Mouse (Mus musculus) lung, embryonic 14.5 days (tissue): Measurements from ENCODE around the gene Ier3. TPM values are rescaled to one million over a fixed set of nuclear protein-coding genes. Genes with fewer than 3 reads are reported as not detected.

Experiments used
- ATAC-seq: fragments of 200-750 bp; cut with Nextera tagmentation; 2 replicates; pipeline ENCODE4 v1.8.0; 2017; ENCODE audit warnings: mild to moderate bottlenecking, moderate TSS enrichment, moderate library complexity; ENCODE audit not compliant: insufficient read depth
- DNase-seq: peaks from one replicate; pipeline ENCODE4 v3.0.0-alpha.2; 2015
- H3K27ac ChIP-seq: fragments of 300-500 bp; sonication (generic); 2 replicates; pipeline ENCODE4 v1.5.1; 2014; ENCODE audit warnings: low read depth, mild to moderate bottlenecking, moderate library complexity
- H3K27me3 ChIP-seq: fragments of 300-500 bp; sonication (generic); 2 replicates; pipeline ENCODE4 v1.6.1; 2014; ENCODE audit warnings: low read length, control low read depth; ENCODE audit not compliant: insufficient read depth
- H3K36me3 ChIP-seq: fragments of 300-500 bp; sonication (generic); 2 replicates; pipeline ENCODE4 v1.6.1; 2014; ENCODE audit warnings: control low read depth; ENCODE audit not compliant: insufficient read depth
- H3K4me1 ChIP-seq: fragments of 300-500 bp; sonication (generic); 2 replicates; pipeline ENCODE4 v1.6.1; 2014; ENCODE audit warnings: antibody characterized with exemption, control low read depth; ENCODE audit not compliant: insufficient read depth
- H3K4me2 ChIP-seq: fragments of 300-500 bp; sonication (generic); 2 replicates; pipeline ENCODE4 v1.6.1; 2014; ENCODE audit warnings: mild to moderate bottlenecking
- H3K4me3 ChIP-seq: fragments of 300-500 bp; sonication (generic); 2 replicates; pipeline ENCODE4 v1.5.1; 2014; ENCODE audit warnings: low read depth, low read length
- H3K9ac ChIP-seq: fragments of 300-500 bp; sonication (generic); 2 replicates; pipeline ENCODE4 v1.6.1; 2014
- H3K9me3 ChIP-seq: fragments of 300-500 bp; sonication (generic); 2 replicates; pipeline ENCODE4 v1.6.1; 2016; ENCODE audit warnings: low read depth, low read length, control low read depth
- CTCF ChIP-seq: IDR thresholded peaks from 2 replicates; pipeline ENCODE4 v1.5.1; 2016; ENCODE audit warnings: antibody characterized with exemption, low read depth
- WGBS: fragments of 180-500 bp; shearing (Covaris S2); extraction: QIAGEN DNeasy Blood & Tissue Kit; methylation state at CpG from one replicate; pipeline ENCODE4 v1.1.7; 2014; 5-methylcytosine and 5-hydroxymethylcytosine counted together
- polyA plus RNA-seq: library from polyadenylated mRNA; unstranded; fragments of >200 nt; fragmentation: Nextera tagmentation; extraction: Ambion mirVana; gene quantifications from 2 replicates; pipeline ENCODE4 v1.2.1, GENCODE M21; 2014

Gene Ier3
- polyA plus RNA-seq, 1 experiment from 2014 or later: 5.0 TPM

GRCm38 (mm10) chr17:35782924-35783323 lies 38.6 kb upstream of the Ier3 start:
- ATAC-seq (no peak), DNase-seq (no peak)
- Histone ChIP-seq H3K4me3 (no peak overlapping the region), H3K9ac (no peak overlapping the region), H3K4me2 (no peak overlapping the region), H3K4me1 (peaks cover 7% of the 10 kb centered on the region), H3K36me3 (no peaks in the 10 kb centered on the region), H3K27ac (no peak overlapping the region), H3K27me3 (no peaks in the 10 kb centered on the region), H3K9me3 (no peaks in the 10 kb centered on the region)
- WGBS: 75% methylated on average over 5 of the region's 5 CpGs
- no peak for TF ChIP-seq CTCF

- WGBS: 69% methylated on average over 6 of the region's 6 CpGs
- peak; percentile 70 for ATAC-seq
Measured at GRCm38 (mm10) chr17:35783944-35784343, 37.5 kb upstream of the Ier3 start.

GRCm38 (mm10) chr17:35785140-35785539 lies 36.3 kb upstream of the Ier3 start:
- no peak overlapping the region for H3K9ac ChIP-seq
- WGBS: 64% methylated on average over 4 of the region's 4 CpGs
- no peaks in the 10 kb centered on the region for H3K36me3 ChIP-seq
- no peak overlapping the region for H3K4me3 ChIP-seq
- no peak for TF ChIP-seq CTCF
- no peak for DNase-seq
- no peaks in the 10 kb centered on the region for H3K9me3 ChIP-seq
- ATAC-seq: no peak
- H3K4me2 ChIP-seq: no peak overlapping the region
- no peaks in the 10 kb centered on the region for H3K27me3 ChIP-seq
- H3K4me1 ChIP-seq: no peaks in the 10 kb centered on the region
- no peak overlapping the region for H3K27ac ChIP-seq

More at GRCm38 (mm10) chr17:35783944-35784343, 37.5 kb upstream of the Ier3 start:
- no peaks in the 10 kb centered on the region for H3K36me3 ChIP-seq
- H3K4me3 ChIP-seq: no peak overlapping the region
- H3K27me3 ChIP-seq: no peaks in the 10 kb centered on the region
- TF ChIP-seq CTCF: no peak
- peaks cover 7% of the 10 kb centered on the region for H3K4me1 ChIP-seq
- peak overlapping the region; percentile 13; the same call in 1 of the 2 replicates for H3K27ac ChIP-seq
- DNase-seq: peak; percentile 28
- no peaks in the 10 kb centered on the region for H3K9me3 ChIP-seq
- H3K4me2 ChIP-seq: no peak overlapping the region
- H3K9ac ChIP-seq: no peak overlapping the region

GRCm38 (mm10) chr17:35787493-35787892 lies 34.0 kb upstream of the Ier3 start:
- Histone ChIP-seq H3K4me2 (no peak overlapping the region), H3K27me3 (no peaks in the 10 kb centered on the region), H3K4me1 (no peaks in the 10 kb centered on the region), H3K9me3 (no peaks in the 10 kb centered on the region), H3K36me3 (no peaks in the 10 kb centered on the region), H3K27ac (no peak overlapping the region), H3K4me3 (no peak overlapping the region), H3K9ac (no peak overlapping the region)
- no peak for ATAC-seq
- no peak for TF ChIP-seq CTCF
- DNase-seq: no peak

GRCm38 (mm10) chr17:35788025-35788424 lies 33.5 kb upstream of the Ier3 start:
- Histone ChIP-seq H3K9me3 (no peaks in the 10 kb centered on the region), H3K9ac (no peak overlapping the region), H3K36me3 (no peaks in the 10 kb centered on the region), H3K4me1 (no peaks in the 10 kb centered on the region), H3K27me3 (no peaks in the 10 kb centered on the region), H3K27ac (no peak overlapping the region), H3K4me2 (no peak overlapping the region), H3K4me3 (no peak overlapping the region)
- 63% methylated on average over 3 of the region's 3 CpGs for WGBS
- DNase-seq (no peak), ATAC-seq (no peak)
- no peak for TF ChIP-seq CTCF

- no peaks in the 10 kb centered on the region for H3K4me1 ChIP-seq
- H3K27ac ChIP-seq: no peak overlapping the region
- no peak for DNase-seq
- no peak overlapping the region for H3K4me2 ChIP-seq
- no peaks in the 10 kb centered on the region for H3K27me3 ChIP-seq
- H3K36me3 ChIP-seq: no peaks in the 10 kb centered on the region
- no peaks in the 10 kb centered on the region for H3K9me3 ChIP-seq
- TF ChIP-seq CTCF: no peak
- no peak for ATAC-seq
- H3K4me3 ChIP-seq: no peak overlapping the region
- WGBS: 78% methylated on average over 4 of the region's 4 CpGs
- no peak overlapping the region for H3K9ac ChIP-seq
Measured at GRCm38 (mm10) chr17:35790933-35791332, 30.6 kb upstream of the Ier3 start.

GRCm38 (mm10) chr17:35792837-35793236 lies 28.6 kb upstream of the Ier3 start:
- Histone ChIP-seq H3K36me3 (no peaks in the 10 kb centered on the region), H3K9ac (no peak overlapping the region), H3K4me1 (no peaks in the 10 kb centered on the region), H3K4me2 (no peak overlapping the region), H3K9me3 (no peaks in the 10 kb centered on the region), H3K4me3 (no peak overlapping the region), H3K27ac (no peak overlapping the region), H3K27me3 (no peaks in the 10 kb centered on the region)
- TF ChIP-seq CTCF: no peak
- ATAC-seq: no peak
- no peak for DNase-seq
- 58% methylated on average over 2 of the region's 2 CpGs for WGBS

- Histone ChIP-seq H3K27ac (no peak overlapping the region), H3K27me3 (no peaks in the 10 kb centered on the region), H3K9ac (no peak overlapping the region), H3K4me1 (no peaks in the 10 kb centered on the region), H3K4me3 (no peak overlapping the region), H3K36me3 (no peaks in the 10 kb centered on the region), H3K4me2 (no peak overlapping the region), H3K9me3 (no peaks in the 10 kb centered on the region)
- 25% methylated on average over 2 of the region's 2 CpGs for WGBS
- DNase-seq (no peak), ATAC-seq (no peak)
- TF ChIP-seq CTCF: no peak
Measured at GRCm38 (mm10) chr17:35795099-35795498, 26.4 kb upstream of the Ier3 start.
